Mouse (Mus musculus) c-Kit-positive CD71-positive TER-119-positive erythroid progenitor cells, embryonic 14.5 days (primary cell): ENCODE measurements around the gene Gm10273.

Source experiments
- DNase-seq: peaks from one replicate; pipeline ENCODE4 v3.0.0-alpha.2; 2013; ENCODE audit warnings: low spot score

The Gm10273 gene

DNA sequence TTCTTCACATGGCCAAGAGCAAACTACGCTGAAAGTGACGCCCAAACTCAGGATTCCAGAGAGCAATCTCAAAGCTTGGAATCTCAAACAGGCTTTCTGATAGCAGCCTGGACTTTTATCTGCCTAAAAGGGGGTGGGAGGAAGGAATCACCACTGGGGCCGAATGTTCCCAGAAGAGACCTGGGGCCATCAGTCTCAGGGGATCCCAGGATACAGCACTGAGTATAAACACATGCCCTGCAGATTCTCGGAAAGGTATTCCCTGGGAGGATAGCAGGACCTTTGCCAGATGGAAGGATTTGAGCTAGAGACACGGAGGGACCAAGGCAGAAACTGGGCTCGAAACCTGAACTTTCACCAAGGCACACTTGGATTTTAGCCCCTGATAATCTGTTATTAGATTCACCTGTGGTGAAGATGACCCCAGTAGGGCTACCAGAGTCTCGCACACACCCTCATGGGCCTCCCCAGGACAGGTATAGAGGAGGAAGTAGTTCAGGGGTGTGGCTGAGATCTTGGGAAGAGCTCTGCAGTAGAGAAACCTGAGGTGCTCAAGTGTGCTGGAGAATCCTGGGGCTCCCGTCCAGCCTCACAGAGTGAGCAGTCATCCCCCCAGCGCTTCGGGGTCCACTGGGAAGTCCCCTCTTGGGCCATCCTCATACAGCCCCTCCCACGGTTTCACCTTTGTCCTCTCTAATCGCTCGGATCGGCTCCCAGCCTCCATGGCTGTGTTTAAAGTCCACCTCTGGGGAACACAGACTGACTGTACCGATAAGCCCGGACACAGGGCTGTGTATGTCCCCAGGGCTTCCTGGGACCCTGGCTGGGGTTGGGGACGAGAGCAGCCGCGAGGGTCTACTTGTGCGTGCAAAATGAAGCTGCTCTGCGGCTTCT, 7.7 kb downstream of the Gm10273 start, which contains the start of gene Pla2g12b:
Gene Pla2g12b, plus strand, starts transcription at position 762 of the 894 bp plus-strand sequence.
- no peak for DNase-seq

DNA sequence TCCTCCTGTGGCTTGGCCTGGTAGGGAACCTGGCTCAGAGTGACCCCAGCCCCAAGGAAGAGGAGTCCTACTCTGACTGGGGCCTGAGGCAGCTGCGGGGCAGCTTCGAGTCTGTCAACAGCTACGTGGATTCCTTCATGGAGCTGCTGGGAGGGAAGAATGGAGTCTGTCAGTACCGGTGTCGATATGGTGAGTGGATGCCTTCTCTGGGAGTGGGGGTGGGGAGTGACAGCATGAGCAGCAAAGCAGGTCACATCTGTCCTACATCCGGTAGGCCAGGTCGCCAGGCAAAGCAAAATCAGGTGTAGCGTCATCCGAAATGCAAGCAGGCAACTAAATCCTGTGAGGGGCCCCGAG, 8.3 kb downstream of the Gm10273 start:
- no peak for DNase-seq

DNA sequence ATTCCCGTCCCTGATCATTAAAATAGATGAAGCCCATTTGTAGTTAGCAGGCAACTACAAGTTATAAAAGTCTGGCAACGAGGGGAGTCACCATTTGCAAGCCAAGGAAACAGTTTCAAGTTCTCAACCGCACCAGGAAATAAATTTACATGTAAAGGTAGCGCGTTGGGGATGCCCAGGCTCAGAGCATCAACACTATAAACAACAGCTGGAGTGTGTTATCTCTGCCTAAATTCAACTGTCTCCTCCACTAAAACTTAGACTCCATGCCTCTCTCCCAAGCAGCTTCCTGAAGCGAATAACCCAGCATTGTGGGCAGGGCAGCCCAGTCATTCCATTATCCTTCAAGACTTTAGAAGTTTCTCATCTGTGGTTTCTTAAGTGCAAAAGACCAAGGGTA, 13.1 kb downstream of the Gm10273 start:
- no peak for DNase-seq

DNA sequence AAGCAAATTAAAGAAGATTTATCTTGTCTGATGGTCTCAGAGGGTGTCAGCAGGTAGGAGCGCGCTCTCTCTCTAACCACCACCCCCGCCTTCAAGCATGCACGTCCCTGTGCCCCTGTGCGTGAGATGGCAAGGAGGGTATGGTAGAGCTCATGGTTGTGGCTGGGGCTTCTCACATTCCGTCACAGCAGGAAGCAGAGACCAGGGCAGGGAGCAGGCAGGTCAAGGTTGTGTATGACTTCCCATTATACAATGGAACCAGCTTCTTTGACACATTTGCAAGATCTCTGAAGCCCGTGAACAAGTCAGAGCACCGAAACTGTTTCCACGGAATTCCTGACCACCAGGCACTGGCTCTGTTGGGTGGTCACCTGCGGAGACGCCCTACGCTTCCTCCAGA, 14.8 kb downstream of the Gm10273 start:
- no peak for DNase-seq

DNA sequence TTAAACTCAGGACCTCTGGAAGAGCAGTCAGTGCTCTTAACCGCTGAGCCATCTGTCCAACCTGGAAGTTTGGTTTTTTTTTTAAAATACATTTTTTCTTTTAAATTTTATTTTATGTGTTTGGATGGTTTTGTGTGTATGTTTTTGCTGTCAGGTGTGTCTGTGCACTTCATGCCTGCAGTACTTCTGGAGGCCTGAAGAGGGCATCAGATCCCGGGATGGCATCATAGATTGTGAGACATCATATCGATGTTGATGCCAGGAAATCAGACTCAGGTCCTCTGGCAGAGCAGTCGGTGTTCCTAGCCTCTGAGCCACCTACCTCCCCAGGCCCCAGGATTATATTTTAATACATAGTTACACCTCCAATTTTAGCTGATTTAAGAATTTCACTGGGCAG, 18.3 kb downstream of the Gm10273 start:
- no peak for DNase-seq

DNA sequence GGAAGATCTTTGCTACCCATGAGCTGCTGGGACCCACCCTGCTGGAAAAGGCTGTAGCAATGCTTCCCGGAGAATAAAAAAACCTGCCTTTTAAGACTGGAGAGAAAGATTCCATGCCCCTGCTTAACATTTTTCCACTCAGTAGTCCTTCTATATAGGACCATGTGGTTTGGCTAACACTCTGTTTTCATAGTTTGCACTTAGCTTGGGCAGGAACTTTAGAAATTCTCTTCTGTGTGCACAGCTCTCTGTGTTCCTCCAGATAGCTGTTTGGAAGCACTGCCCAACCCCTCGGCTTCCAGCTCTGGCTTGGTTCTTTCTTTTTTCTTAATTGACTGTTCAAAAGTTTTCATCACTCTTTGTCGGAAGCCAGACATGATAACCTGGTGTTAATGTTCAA, 21.2 kb downstream of the Gm10273 start:
- no peak for DNase-seq

DNA sequence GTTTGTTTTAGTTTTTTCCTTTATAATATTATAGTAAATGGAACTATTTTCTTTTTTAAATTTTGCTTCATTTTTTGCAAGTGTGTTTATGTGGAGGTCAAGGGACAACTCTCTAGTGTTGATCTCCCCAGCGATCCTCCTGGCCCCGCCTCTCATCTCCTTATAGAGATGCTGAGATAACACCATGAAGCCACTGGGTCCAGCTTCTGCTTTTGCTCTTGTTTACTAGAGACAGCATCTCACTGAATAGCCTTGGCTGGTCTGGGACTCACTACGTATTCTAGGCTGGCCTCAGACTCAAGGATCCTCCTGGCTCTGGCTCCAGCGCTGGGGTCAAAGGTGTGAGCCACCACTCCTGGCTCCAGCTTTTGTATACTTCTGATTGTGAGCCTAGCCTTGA, 24.1 kb downstream of the Gm10273 start:
- DNase-seq = no peak

DNA sequence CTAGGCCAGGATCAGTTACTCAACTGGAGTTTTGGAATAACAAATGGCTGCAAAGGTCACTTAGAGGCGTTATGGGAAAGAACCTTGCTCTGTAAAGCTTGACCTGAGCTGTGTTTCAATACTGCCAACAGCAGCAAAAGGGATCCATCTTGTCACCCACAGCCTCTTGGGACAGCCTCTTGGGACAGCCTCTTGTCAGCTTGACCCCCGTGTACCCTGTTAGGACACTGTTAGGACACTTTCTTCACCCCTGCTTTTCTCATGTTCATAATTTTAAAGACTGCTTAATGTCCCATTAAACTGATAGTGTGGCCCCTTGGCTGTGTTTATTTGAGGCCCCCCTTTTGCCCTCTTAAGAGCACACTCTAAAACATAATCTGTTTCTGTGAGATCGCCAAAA, 29.0 kb downstream of the Gm10273 start:
- no peak for DNase-seq

DNA sequence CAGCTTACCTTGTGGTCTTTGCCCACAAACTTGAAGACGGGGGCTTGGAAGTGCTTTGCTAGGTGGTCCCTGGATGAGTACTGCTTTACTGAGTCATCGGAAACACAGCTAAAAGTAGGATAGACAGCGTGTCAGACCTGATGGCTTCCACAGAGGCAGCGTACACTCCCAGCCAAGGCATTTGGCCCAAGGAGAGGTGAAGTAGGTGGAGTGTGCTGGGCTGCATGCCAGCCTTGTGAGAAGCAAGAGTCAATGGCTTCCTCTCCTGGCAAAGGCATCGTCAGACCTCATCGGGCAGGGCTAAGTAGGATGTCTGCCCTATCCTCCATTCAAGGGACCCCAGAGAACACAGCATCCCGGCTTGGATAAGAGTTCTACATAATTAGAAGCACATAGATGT, 29.9 kb downstream of the Gm10273 start:
- DNase-seq = no peak

DNA sequence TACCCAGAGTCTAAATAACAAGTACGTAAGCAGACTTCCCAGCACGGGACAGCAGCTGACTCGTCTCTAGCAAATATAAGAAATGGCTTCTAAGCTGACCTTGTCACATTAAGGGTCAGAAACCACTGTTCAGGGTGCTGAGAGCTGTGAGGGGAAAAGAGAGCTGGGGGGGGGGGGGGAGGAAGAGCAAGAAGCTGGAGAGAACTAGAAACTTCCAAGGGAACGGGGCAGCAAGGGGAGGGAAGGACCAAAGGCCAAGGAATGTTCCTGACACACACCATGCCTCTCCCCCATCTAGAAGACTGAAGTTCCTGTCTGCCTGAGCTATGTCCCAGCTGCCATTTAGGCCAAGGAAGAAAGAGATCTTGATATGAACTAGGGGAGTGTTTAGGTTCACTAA, 30.9 kb downstream of the Gm10273 start:
- DNase-seq = no peak

DNA sequence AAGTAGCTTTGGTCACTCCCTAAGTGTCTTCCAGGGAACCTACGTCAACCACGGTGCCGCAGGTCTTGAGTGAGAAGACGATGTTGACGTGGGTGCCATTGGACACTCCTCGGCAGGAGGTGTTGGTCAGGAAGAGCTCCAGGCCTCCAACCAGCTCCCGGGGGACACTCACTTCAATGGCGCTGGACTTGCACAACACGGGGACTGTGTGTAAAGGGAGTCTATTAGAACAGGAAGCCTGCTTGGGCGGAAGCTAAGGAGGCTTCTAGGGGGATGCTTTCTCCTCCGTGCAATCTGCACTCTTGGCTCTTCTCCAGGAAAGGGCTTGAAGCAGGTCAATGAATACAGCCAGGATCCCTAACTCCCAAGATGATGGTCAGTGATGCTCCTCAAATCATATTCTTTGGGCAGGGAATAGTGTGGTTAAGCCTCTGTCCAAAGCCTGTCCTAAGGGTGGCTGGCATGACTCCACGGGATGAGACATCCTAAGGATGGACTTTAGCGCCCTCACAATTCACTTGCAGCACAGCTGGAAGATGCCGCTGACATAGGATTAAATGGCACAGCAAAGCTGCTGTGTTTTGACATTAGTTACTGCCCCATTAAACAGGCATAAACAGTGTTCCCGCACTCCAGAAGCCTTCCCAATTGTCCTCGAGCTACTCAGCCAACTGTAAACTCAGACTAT, 34.2 kb downstream of the Gm10273 start:
- DNase-seq = no peak

DNA sequence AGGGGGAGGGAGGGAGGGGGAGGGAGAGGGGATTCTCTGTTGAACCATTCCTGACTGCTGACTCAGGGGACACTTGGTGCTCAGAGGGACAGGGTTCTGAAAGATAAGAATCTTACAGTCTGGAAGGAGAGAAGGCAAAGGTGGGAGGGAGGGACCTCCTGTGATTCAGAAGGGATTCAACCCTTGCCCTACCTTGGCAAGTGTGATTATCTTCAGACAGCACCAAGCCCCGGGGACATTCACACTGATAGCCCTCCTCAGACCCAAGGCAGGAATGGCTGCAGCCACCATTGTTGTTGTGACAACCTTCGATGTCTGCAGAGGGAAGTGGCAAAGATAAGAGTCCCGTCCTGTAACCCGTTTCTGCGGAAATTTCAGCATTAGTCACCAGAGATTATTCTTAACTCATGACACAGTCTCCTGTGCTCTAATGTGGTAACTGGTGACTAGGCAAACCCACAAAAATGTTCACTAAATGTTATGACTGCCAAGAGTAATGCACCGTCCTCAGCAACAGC, 35.3 kb downstream of the Gm10273 start:
- peak; percentile 30 for DNase-seq

DNA sequence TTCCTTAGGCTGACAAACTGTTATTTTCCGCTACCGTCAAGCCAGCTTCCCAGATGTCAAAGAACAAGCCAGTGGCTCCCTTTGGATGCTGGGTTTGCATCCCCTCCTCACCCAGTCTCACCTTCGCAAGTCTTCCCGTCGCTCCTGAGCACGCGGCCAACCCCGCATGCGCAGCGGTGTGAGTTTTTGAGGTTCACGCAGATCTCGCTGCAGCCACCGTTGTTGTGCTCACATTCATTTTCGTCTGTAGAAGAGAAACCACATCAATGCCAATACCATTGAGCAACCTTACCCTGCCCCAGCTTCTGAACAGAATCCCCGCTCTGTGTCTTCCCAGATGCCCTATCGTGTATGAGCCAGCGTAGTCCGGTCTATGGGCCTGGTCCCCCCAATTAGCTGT, 40.3 kb downstream of the Gm10273 start:
- DNase-seq = no peak

DNA sequence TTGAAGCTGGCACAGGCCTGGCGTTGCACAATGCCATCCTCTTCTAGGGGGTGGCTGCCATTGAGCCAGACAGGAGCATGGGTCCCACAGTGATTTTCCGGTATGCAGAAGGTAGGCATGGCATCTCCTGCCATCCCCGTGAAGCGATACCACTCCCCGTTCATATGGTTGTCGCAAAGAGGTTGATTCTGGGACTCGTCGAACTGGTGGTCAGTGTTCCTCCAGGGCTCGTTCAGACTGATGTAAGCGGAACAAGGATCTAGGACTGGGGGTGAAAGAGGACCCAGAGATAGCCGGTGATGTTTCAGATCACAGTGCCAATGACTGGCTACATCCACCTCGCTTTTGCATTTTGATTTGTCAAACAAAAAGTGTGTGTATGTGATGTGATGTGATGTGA, 43.2 kb downstream of the Gm10273 start:
- DNase-seq = no peak

DNA sequence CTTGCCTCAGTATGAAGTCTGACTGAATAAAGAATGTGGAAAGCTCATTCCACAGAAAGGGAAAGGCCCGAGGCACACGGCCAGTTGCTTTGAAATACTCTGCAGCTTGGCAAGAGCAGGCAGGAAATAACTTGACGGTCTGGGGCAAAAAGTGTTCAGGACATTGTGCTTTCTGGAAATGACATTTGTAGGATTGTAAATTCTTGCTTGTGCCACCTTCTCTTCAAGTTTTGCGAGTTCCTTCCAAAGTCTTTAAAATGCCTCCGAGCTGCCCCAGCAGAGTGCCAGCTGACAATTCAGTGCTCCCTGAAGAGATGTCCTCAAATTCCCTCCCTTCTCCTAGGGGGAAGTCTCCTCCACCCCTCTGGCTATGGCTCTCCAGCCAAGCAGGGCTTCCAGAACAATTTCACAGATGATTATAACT, 44.1 kb downstream of the Gm10273 start:
- no peak for DNase-seq

DNA sequence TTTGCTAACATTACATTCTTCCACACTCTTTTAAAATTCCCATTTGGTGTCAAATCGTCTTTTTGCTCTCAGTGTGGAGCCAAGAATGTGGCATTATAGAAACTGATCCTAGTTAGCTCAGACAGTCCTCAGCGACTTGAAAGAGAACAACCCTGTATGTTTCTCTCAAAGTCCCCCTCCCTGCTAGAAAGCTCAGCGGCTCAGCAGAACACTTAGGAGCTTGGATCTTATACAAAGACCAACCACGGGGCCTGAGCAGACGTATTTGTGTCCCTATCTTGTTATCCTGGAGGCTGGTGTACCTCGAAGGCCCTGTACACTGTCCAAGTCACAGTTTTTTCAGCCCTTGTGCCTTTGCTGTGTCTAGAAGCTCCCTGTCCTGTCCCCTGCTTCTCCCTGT, 44.7 kb downstream of the Gm10273 start:
- DNase-seq = no peak

DNA sequence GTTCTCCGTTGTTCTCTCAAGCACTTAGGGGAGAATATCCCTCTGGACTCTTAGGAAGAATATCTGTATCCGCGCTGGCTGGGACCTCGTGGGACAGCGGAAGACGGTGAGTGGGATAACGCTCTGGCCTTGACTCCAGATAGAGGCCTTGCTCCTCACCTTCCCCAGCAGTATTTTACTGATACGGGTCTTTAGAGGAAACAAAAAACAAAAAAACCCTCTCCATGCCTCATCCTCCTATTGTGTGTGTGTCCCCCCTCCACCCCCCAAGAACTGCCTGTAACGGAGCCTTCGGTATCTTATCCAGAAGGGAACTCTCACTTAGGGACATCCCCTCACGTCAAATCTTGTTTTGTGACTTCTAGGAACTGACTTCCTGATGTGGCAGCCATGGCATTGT, 46.3 kb downstream of the Gm10273 start, which contains the start of gene Oit3:
Gene Oit3, minus strand, starts transcription at position 44 of the 400 bp plus-strand sequence.
- DNase-seq = no peak

DNA sequence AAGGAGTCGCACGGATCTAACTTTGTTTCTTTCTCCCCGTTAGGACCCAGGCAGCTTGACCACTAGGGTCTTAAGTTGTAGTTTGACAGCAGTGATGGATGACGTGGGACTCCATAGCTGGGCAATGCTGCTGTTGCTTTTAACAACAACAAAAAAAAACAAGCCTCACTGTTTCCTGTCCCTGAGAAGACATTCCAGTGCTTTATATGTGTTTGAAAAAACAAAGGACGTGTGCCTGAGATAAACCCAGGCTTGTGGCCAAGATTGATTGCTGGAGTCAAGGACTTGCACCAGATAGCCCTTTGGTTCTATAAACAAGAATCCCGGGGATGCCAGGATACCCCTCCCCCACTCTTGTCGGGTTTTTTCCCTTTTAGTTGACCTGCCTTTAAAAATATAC, 47.8 kb downstream of the Gm10273 start:
- DNase-seq = no peak

DNA sequence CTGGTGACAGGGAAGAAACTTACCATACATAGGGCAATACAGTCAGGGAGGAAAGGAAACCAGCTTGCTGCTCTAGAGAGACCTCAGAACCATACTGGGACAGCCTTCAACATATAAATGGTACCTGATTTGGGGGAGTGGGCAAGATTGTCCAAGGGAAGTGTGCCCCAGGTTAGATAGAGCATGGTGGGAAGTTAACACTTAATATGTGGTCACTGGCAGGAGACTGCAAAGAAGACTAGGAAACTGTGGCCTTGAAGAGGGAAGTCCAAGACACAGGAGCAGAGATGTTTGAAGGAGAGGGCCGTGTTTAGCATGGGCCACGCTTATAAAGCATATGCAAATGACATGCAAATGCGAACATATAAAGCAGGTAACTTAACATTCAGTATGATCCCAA, 48.7 kb downstream of the Gm10273 start:
- DNase-seq = no peak

DNA sequence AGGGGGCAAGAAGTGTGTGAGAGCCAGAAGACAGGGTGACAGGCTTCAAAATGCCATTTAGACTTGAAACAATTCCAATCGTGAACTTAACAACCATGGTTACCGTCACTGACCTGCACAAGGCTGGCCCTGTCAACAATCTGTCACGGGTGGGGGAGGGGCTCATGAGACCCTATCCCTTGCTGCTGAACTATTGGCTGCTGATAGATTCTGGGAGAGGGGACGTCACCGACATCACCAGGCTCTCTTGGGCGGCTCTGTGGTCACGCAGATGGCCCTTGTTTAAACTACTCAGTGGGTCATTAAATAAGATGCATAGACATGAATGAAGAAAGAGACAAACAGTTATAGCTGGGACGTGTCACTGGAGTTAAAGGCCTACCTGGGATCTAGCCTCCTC, 49.2 kb downstream of the Gm10273 start:
- DNase-seq = no peak
